Comparison of ENCODE assay signal across 9 mouse cellular contexts in the genomic region with DNA sequence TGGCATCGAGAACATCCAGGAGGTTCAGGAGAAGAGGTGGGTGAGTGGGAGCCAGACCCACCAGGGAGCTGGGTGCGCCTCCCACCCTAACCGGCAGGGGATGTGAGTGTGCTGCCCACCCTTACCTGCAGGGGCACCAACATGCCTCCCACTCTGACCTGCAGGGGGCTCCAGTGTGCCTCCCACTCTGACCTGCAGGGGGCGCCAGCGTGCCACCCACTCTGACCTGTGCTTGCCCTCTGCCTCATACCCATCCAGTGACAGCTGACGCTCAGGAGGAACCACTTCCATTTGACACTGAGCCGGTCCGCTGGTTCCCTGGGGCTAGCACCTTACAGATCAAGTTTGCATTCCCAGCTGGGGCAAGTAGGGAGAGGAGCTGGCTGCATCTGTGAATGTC.
DNase-seq lines count a peak whose midpoint lies in the region; ATAC-seq and TF ChIP-seq lines count a peak whose summit lies in the region.
"Had no signal": no experiment of that assay in that cellular context is flagged by ENCODE, and none has a peak within 500 bp of the region (broad histone marks: within the 10 kb centered on the region; RNA-seq: fewer than 3 reads in every experiment).

No protein-coding gene starts in this region.

- DNase-seq in kidney, adult 11 months, result peak; percentile 74
- no peak for DNase-seq in brain, embryonic 14.5 days (ENCODE audit: low read depth)
- peak; percentile 50 to 57 for DNase-seq in gastrocnemius, postnatal 4 days (ENCODE audit: low spot score in 2 of 2)
- DNase-seq in limb, embryonic 10.5 days (ENCODE audit: low spot score), result peak; percentile 74
- DNase-seq in natural killer cell, adult 2 months (ENCODE audit: low spot score in 2 of 2), result peak; percentile 69 to 89

- no peak for TF ChIP-seq POLR2A in brain, embryonic 14.5 days (IDR thresholded peaks at IDR 0.05; ENCODE audit: borderline replicate concordance, extremely low read depth, insufficient read depth, insufficient read length, poor library complexity, severe bottlenecking)

- H3K9me3 ChIP-seq in kidney, embryonic 14.5 days (ENCODE audit: control insufficient read depth, low read length), result no peaks in the 10 kb centered on the region
- H3K9me3 ChIP-seq in limb, embryonic 10.5 days (replicated peaks), result no peaks in the 10 kb centered on the region
- no peaks in the 10 kb centered on the region for H3K9me3 ChIP-seq in hindbrain, embryonic 13.5 days
- H3K9me3 ChIP-seq: midbrain, embryonic 12.5 days had no signal

- no peaks in the 10 kb centered on the region for H3K36me3 ChIP-seq in kidney, embryonic 14.5 days (ENCODE audit: control insufficient read depth, insufficient read depth, low read length)
- no peaks in the 10 kb centered on the region for H3K36me3 ChIP-seq in limb, embryonic 10.5 days
- peaks cover 11% of the 10 kb centered on the region for H3K36me3 ChIP-seq in hindbrain, embryonic 13.5 days
- H3K36me3 ChIP-seq: midbrain, embryonic 12.5 days had no signal

- H3K27ac ChIP-seq in kidney, embryonic 14.5 days (ENCODE audit: low read depth, low read length), result no peak overlapping the region
- no peak overlapping the region for H3K27ac ChIP-seq in limb, embryonic 10.5 days
- H3K27ac ChIP-seq in hindbrain, embryonic 13.5 days, result no peak overlapping the region
- H3K27ac ChIP-seq: midbrain, embryonic 12.5 days had no signal

- 44% methylated on average over 8 of the region's 8 CpGs for WGBS in kidney, embryonic 14.5 days
- WGBS in limb, embryonic 10.5 days, result 50% methylated on average over 8 of the region's 8 CpGs
- WGBS in hindbrain, embryonic 13.5 days, result 57% methylated on average over 8 of the region's 8 CpGs

- H3K4me3 ChIP-seq in kidney, embryonic 14.5 days (ENCODE audit: low read length), result no peak overlapping the region
- H3K4me3 ChIP-seq in limb, embryonic 10.5 days, result peak overlapping the region; percentile 40; the same call in 1 of the 2 replicates
- H3K4me3 ChIP-seq in hindbrain, embryonic 13.5 days, result no peak overlapping the region
- H3K4me3 ChIP-seq: midbrain, embryonic 12.5 days had no signal

- no peak for ATAC-seq in kidney, embryonic 14.5 days (ENCODE audit: low FRiP score, low TSS enrichment)
- ATAC-seq in CD4-positive, CD25-positive, alpha-beta regulatory T cell, adult 4 months, result peak; percentile 73
- no peak for ATAC-seq in hindbrain, embryonic 13.5 days (ENCODE audit: low FRiP score)

- H3K4me2 ChIP-seq in kidney, embryonic 14.5 days (replicated peaks; ENCODE audit: low read depth, low read length), result no peak overlapping the region
- H3K4me2 ChIP-seq in hindbrain, embryonic 13.5 days, result no peak overlapping the region
- H3K4me2 ChIP-seq: midbrain, embryonic 12.5 days had no signal

- H3K9ac ChIP-seq in kidney, embryonic 14.5 days (ENCODE audit: low read depth, low read length), result no peak overlapping the region
- no peak overlapping the region for H3K9ac ChIP-seq in hindbrain, embryonic 13.5 days

- H3K27me3 ChIP-seq in kidney, embryonic 14.5 days (ENCODE audit: control insufficient read depth, insufficient read depth, low read length), result peaks cover 27% of the 10 kb centered on the region
- peaks cover 82% of the 10 kb centered on the region for H3K27me3 ChIP-seq in limb, embryonic 10.5 days (ENCODE audit: low read depth, poor library complexity, severe bottlenecking)
- peaks cover 51% of the 10 kb centered on the region for H3K27me3 ChIP-seq in hindbrain, embryonic 13.5 days

- TF ChIP-seq CTCF in brain, embryonic 14.5 days (IDR thresholded peaks at IDR 0.05; ENCODE audit: borderline replicate concordance, extremely low read depth, insufficient read depth, insufficient read length), result peak; percentile 72

- H3K4me1 ChIP-seq in kidney, embryonic 14.5 days (ENCODE audit: control insufficient read depth, insufficient read depth, low read length), result peaks cover 13% of the 10 kb centered on the region; the same call in 1 of the 2 replicates
- H3K4me1 ChIP-seq in limb, embryonic 10.5 days, result peaks cover 62% of the 10 kb centered on the region
- peaks cover 51% of the 10 kb centered on the region for H3K4me1 ChIP-seq in hindbrain, embryonic 13.5 days (replicated peaks)
